Mouse (Mus musculus): ENCODE measurements at regions not wholly inside any gene's neighbourhood (a gene's known extent, or its start where the extent isn't known, plus 50 kb on each side); places are given as distances from the start of the nearest gene placed in this dataset.

DNA sequence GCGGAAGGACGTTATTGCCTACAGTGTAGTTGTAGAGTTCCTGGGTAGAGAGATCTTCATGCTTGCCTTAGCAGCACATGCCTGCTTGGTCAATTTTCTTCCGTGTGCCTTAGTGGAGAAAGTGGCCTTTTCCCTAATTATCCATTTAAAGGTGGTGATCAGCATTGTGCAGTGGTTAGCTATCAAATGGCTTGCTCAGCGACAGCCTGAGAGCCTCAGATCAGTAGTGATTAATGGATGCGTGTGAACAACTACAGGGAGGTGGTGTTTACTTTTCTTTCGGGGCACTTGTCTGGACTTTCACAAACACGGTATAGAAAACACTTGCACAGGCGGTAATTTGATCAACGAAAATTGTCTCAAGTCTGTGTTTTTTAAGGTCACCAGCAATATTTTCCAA is 255.0 kb downstream of the Dmrt2 start:
- Histone ChIP-seq H3K27ac (ENCODE audit: control insufficient read depth, low read depth, low read length) (no peak overlapping the region), H3K4me1 (ENCODE audit: control insufficient read depth in 1 of 2, insufficient read depth in 2 of 2, low read length in 2 of 2) (no peaks in the 10 kb centered on the region), H3K27me3 (ENCODE audit: control insufficient read depth in 1 of 2, insufficient read depth in 2 of 2, low read length in 2 of 2) (no peaks in the 10 kb centered on the region), H3K4me3 (ENCODE audit: control insufficient read depth in 1 of 2, insufficient read depth in 1 of 2, low read depth in 2 of 2, low read length in 2 of 2) (no peak overlapping the region), H3K9me3 (replicated peaks; ENCODE audit: insufficient read depth, low read length) (no peaks in the 10 kb centered on the region), H3K36me3 (ENCODE audit: control insufficient read depth in 1 of 2, insufficient read depth in 2 of 2, low read length in 2 of 2) (no peaks in the 10 kb centered on the region), H3K9ac (ENCODE audit: control insufficient read depth, low read depth, low read length, poor library complexity, severe bottlenecking) (no peak overlapping the region), H3K79me2 (ENCODE audit: control insufficient read depth, insufficient read depth, low read length, poor library complexity) (no peaks in the 10 kb centered on the region)
- TF ChIP-seq SIN3A (IDR thresholded peaks at IDR 0.05; ENCODE audit: low read length) = no peak
- no peak for TF ChIP-seq ETS1 (IDR thresholded peaks at IDR 0.05; ENCODE audit: low read depth, low read length)
- TF ChIP-seq POLR2AphosphoS2 (IDR thresholded peaks at IDR 0.05; ENCODE audit: low read length) = no peak
- TF ChIP-seq GABPA (IDR thresholded peaks at IDR 0.05; ENCODE audit: low read depth, low read length) = no peak
- no peak for TF ChIP-seq NRF1 (IDR thresholded peaks at IDR 0.05; ENCODE audit: insufficient read depth, low read depth, low read length, poor library complexity, severe bottlenecking)
- TF ChIP-seq HCFC1 (IDR thresholded peaks at IDR 0.05; ENCODE audit: low read depth, low read length) = no peak
- TF ChIP-seq UBTF (IDR thresholded peaks at IDR 0.05; ENCODE audit: borderline replicate concordance, insufficient read depth, low read depth, low read length) = no peak
- TF ChIP-seq USF1 (IDR thresholded peaks at IDR 0.05; ENCODE audit: low read depth, low read length) = no peak
- TF ChIP-seq ZKSCAN1 (IDR thresholded peaks at IDR 0.05; ENCODE audit: low read depth, low read length) = no peak
- TF ChIP-seq ZMIZ1 (IDR thresholded peaks at IDR 0.05; ENCODE audit: low read depth, low read length) = no peak
- no peak for TF ChIP-seq EP300 (IDR thresholded peaks at IDR 0.05; ENCODE audit: low read depth in 1 of 2, low read length in 2 of 2)
- TF ChIP-seq ZNF384 (IDR thresholded peaks at IDR 0.05; ENCODE audit: low read depth, low read length) = no peak
- no peak for TF ChIP-seq CTCF (IDR thresholded peaks at IDR 0.05 in 2 of 3, conservative IDR thresholded peaks at IDR 0.05 in 1 of 3; ENCODE audit: control insufficient read depth in 1 of 3, insufficient read depth in 1 of 3, low read depth in 2 of 3, low read length in 3 of 3, poor library complexity in 1 of 3, severe bottlenecking in 1 of 3)
- no peak for TF ChIP-seq MYB (IDR thresholded peaks at IDR 0.05; ENCODE audit: low read depth, low read length)
- no peak for TF ChIP-seq ELF1 (IDR thresholded peaks at IDR 0.05; ENCODE audit: low read depth, low read length)
- TF ChIP-seq MXI1 (IDR thresholded peaks at IDR 0.05; ENCODE audit: low read depth, low read length) = no peak
- no peak for TF ChIP-seq BHLHE40 (IDR thresholded peaks at IDR 0.05; ENCODE audit: borderline replicate concordance, low read depth, low read length)
- TF ChIP-seq MEF2A (IDR thresholded peaks at IDR 0.05; ENCODE audit: extremely low read depth, insufficient replicate concordance, low read depth, low read length, poor library complexity, severe bottlenecking) = no peak
- TF ChIP-seq MAX (IDR thresholded peaks at IDR 0.05; ENCODE audit: low read length) = no peak
- DNase-seq (ENCODE audit: low read depth, low spot score) = no peak

DNA sequence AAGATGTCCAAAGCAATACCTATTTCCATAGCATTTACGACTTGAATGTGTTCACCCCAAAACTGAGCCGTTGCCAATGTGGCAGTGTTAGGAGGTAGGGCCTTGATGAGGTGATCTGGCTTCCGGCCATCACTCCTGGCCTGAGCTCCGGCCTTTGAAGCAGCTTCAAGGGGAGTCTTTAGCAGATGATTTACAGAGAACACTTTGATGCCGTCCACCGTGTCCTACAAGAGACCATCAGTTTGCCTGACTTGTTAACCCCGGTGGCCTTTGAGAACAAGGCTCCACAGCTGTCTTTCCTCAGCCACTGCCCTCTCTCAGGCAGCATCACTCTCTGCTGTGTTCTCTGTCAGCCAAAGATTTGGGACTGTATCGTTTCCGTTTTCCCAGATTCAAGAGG is 265.1 kb downstream of the Dmrt2 start:
- Histone ChIP-seq H3K4me3 (ENCODE audit: control insufficient read depth in 1 of 2, insufficient read depth in 1 of 2, low read depth in 2 of 2, low read length in 2 of 2) (no peak overlapping the region), H3K79me2 (ENCODE audit: control insufficient read depth, insufficient read depth, low read length, poor library complexity) (no peaks in the 10 kb centered on the region), H3K9me3 (replicated peaks; ENCODE audit: insufficient read depth, low read length) (no peaks in the 10 kb centered on the region), H3K4me1 (ENCODE audit: control insufficient read depth in 1 of 2, insufficient read depth in 2 of 2, low read length in 2 of 2) (no peaks in the 10 kb centered on the region), H3K27me3 (ENCODE audit: control insufficient read depth in 1 of 2, insufficient read depth in 2 of 2, low read length in 2 of 2) (no peaks in the 10 kb centered on the region), H3K9ac (ENCODE audit: control insufficient read depth, low read depth, low read length, poor library complexity, severe bottlenecking) (no peak overlapping the region), H3K27ac (ENCODE audit: control insufficient read depth, low read depth, low read length) (no peak overlapping the region), H3K36me3 (ENCODE audit: control insufficient read depth in 1 of 2, insufficient read depth in 2 of 2, low read length in 2 of 2) (no peaks in the 10 kb centered on the region)
- DNase-seq (ENCODE audit: low read depth, low spot score) = no peak
- no peak for TF ChIP-seq TCF12 (IDR thresholded peaks at IDR 0.05; ENCODE audit: low read depth, low read length)
- TF ChIP-seq ETS1 (IDR thresholded peaks at IDR 0.05; ENCODE audit: low read depth, low read length) = no peak
- TF ChIP-seq SMC3 (IDR thresholded peaks at IDR 0.05; ENCODE audit: low read depth, low read length) = no peak
- no peak for TF ChIP-seq MYB (IDR thresholded peaks at IDR 0.05; ENCODE audit: low read depth, low read length)
- TF ChIP-seq MAZ (IDR thresholded peaks at IDR 0.05; ENCODE audit: low read depth, low read length) = no peak
- no peak for TF ChIP-seq SIN3A (IDR thresholded peaks at IDR 0.05; ENCODE audit: low read length)
- no peak for TF ChIP-seq RCOR1 (IDR thresholded peaks at IDR 0.05; ENCODE audit: low read depth, low read length)
- no peak for TF ChIP-seq TBP (IDR thresholded peaks at IDR 0.05; ENCODE audit: low read depth, low read length)
- TF ChIP-seq USF2 (IDR thresholded peaks at IDR 0.05; ENCODE audit: borderline replicate concordance in 1 of 2, insufficient read depth in 1 of 2, low read depth in 1 of 2, low read length in 2 of 2) = no peak
- no peak for TF ChIP-seq KAT2A (conservative IDR thresholded peaks at IDR 0.05; ENCODE audit: low read depth, low read length)
